Mouse (Mus musculus): ENCODE measurements around the gene Focad.

- no peak for TF ChIP-seq POLR2A (IDR thresholded peaks at IDR 0.05; ENCODE audit: low read depth, low read length)
- TF ChIP-seq CTCF (conservative IDR thresholded peaks at IDR 0.05; ENCODE audit: insufficient read depth, insufficient read length, low read depth, low read length) = no peak
Observed at GRCm38 (mm10) chr4:88440814-88441213, 346.4 kb downstream of the Focad start.

Measured in kidney, adult 2 months (tissue).